Mouse (Mus musculus): ENCODE measurements around the gene Csnk1g1.

GRCm38 (mm10) chr9:65917015-65917414, 8.3 kb downstream of the Csnk1g1 start:
- TF ChIP-seq CTCF (IDR thresholded peaks at IDR 0.05) = no peak
- no peak for TF ChIP-seq EP300 (IDR thresholded peaks at IDR 0.05)

Data from lung, postnatal 0 days (tissue).